Mouse (Mus musculus) midbrain, embryonic 10.5 days (tissue): ENCODE measurements around the gene 6430548M08Rik. TPM values are rescaled to one million over a fixed set of nuclear protein-coding genes. Genes with fewer than 3 reads are reported as not detected.

ENCODE experiments used
- polyA plus RNA-seq: library from polyadenylated mRNA; unstranded; fragments of >200 nt; fragmentation: Nextera tagmentation; extraction: Ambion mirVana; gene quantifications from 2 replicates; pipeline ENCODE4 v1.2.1, GENCODE M21; 2016

6430548M08Rik gene
- polyA plus RNA-seq, 1 experiment from 2014 or later = 5.8 TPM

Other genes starting within 250 kb of the 6430548M08Rik start
- gene Usp10, start 203.8 kb upstream of the 6430548M08Rik start, polyA plus RNA-seq = 220 and 227 TPM in 2 replicates
- 7.1 and 7.3 TPM in 2 replicates for gene Gm20388, start 203.3 kb upstream of the 6430548M08Rik start, polyA plus RNA-seq
- 2.9 and 4.0 TPM in 2 replicates for gene Crispld2, start 121.7 kb upstream of the 6430548M08Rik start, polyA plus RNA-seq
- 34.5 and 38.4 TPM in 2 replicates for gene Zdhhc7, start 12.7 kb upstream of the 6430548M08Rik start, polyA plus RNA-seq
- gene Fam92b, start 63.3 kb downstream of the 6430548M08Rik start, polyA plus RNA-seq = 2.6 and 3.3 TPM in 2 replicates
- 12.7 and 15.6 TPM in 2 replicates for gene Gse1, start 114.3 kb downstream of the 6430548M08Rik start, polyA plus RNA-seq